Mouse (Mus musculus) stomach, postnatal 0 days (tissue): ENCODE measurements at regions not wholly inside any gene's neighbourhood (a gene's known extent, or its start where the extent isn't known, plus 50 kb on each side); places are given as distances from the start of the nearest gene placed in this dataset.
A peak's percentile ranks its signal among the peaks of the same experiment; 100 is the strongest.

ENCODE experiments used
- ATAC-seq: fragments of 200-750 bp; cut with Nextera tagmentation; 2 replicates; pipeline ENCODE4 v1.8.0; 2017; ENCODE audit not compliant: low FRiP score, low TSS enrichment
- DNase-seq: peaks from one replicate; pipeline ENCODE4 v3.0.0-alpha.2; 2016; ENCODE audit warnings: low spot score
- H3K27ac ChIP-seq: fragments of 300-500 bp; sonication (generic); replicated peaks from 2 replicates; pipeline ENCODE4 v1.5.1; 2014; ENCODE audit warnings: mild to moderate bottlenecking, control low read depth
- H3K27me3 ChIP-seq: fragments of 300-500 bp; sonication (generic); 2 replicates; pipeline ENCODE4 v1.6.1; 2014; ENCODE audit warnings: low read length; ENCODE audit not compliant: control insufficient read depth, insufficient read depth
- H3K36me3 ChIP-seq: fragments of 300-500 bp; sonication (generic); 2 replicates; pipeline ENCODE4 v1.6.1; 2014; ENCODE audit warnings: low read length, mixed read lengths; ENCODE audit not compliant: control insufficient read depth, insufficient read depth
- H3K4me1 ChIP-seq: fragments of 300-500 bp; sonication (generic); replicated peaks from 2 replicates; pipeline ENCODE4 v1.6.1; 2014; ENCODE audit warnings: antibody characterized with exemption; ENCODE audit not compliant: control insufficient read depth, insufficient read depth
- H3K4me2 ChIP-seq: fragments of 300-500 bp; sonication (generic); replicated peaks from 2 replicates; pipeline ENCODE4 v1.6.1; 2014; ENCODE audit warnings: low read depth, mild to moderate bottlenecking, control low read depth, moderate library complexity
- H3K4me3 ChIP-seq: fragments of 300-500 bp; sonication (generic); 2 replicates; pipeline ENCODE4 v1.5.1; 2014; ENCODE audit warnings: low read depth, low read length, control low read depth
- H3K9ac ChIP-seq: fragments of 300-500 bp; sonication (generic); 2 replicates; pipeline ENCODE4 v1.6.1; 2014; ENCODE audit warnings: mild to moderate bottlenecking, low read length, control low read depth, mixed read lengths
- H3K9me3 ChIP-seq: fragments of 300-500 bp; sonication (generic); 2 replicates; pipeline ENCODE4 v1.6.1; 2016; ENCODE audit warnings: low read length; ENCODE audit not compliant: control insufficient read depth
- CTCF ChIP-seq: IDR thresholded peaks from 2 replicates; pipeline ENCODE4 v1.5.1; 2016; ENCODE audit warnings: antibody characterized with exemption, low read depth, mild to moderate bottlenecking, moderate library complexity
- EP300 ChIP-seq: optimal IDR thresholded peaks from 2 replicates; pipeline ENCODE3; 2016; ENCODE audit warnings: antibody characterized with exemption
- WGBS: fragments of 180-500 bp; shearing (Covaris S2); extraction: QIAGEN DNeasy Blood & Tissue Kit; methylation state at CpG from one replicate; pipeline ENCODE4 v1.1.7; 2014; 5-methylcytosine and 5-hydroxymethylcytosine counted together

DNA sequence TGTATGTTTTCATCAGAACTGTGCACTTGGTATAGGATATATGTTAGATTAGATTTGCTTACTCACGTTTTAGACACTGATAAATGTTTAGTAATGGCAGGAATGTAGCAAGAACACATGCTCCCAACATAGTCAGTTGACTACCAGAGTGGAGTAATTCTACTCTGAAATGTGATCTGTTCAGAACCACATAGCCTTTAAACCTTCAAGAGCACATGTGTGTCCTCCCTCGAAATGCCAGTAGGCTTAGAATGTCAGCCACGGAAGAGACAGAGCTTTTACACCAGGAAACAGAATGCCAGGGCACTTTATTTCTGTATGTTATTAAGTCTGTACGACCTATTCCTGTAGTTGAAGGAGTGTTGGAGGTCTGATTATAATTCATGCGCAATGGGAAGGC is 51.3 kb upstream of the Cd28 start:
- Histone ChIP-seq H3K36me3 (no peaks in the 10 kb centered on the region), H3K27ac (no peak overlapping the region), H3K4me3 (no peak overlapping the region), H3K27me3 (no peaks in the 10 kb centered on the region), H3K9me3 (no peaks in the 10 kb centered on the region), H3K4me2 (no peak overlapping the region), H3K4me1 (peaks cover 3% of the 10 kb centered on the region; the same call in 1 of the 2 replicates), H3K9ac (no peak overlapping the region)
- 70% methylated on average over 5 of the region's 5 CpGs for WGBS
- DNase-seq = no peak
- ATAC-seq = no peak
- no peak for TF ChIP-seq EP300
- TF ChIP-seq CTCF = no peak

DNA sequence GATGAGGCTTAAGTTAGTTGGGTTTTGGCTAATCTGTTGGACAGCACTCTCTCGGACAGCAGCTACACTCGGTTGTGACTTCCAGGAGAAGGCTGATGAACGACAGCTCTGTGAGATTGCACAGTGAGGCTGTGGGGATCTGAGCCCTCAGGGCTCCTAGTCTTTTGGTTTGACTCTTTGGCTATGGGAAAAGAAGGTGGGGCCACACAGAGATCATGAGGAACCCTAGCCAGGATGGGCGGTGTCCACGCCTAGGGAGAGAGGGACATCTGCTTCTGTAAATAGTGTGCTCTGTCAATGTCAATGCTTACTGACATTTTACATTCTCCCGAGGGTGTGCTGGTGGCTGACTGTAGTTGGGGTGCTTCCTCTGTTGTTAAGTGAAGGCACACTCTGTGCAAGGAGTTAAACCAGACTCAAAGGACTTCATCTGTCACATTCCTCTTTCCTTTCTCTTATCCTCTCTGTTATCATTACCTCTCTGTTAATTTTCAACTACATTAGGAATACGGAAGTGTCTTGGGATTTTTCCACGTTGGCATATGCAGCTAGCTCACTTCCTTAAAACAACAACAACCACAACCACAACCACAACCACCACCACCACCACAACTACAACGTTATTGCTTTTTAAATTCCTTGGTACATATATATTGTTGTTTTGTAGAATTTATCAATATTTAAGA is 54.2 kb upstream of the Cd28 start:
- no peak overlapping the region for H3K4me2 ChIP-seq
- ATAC-seq = no peak
- H3K4me3 ChIP-seq = no peak overlapping the region
- no peak overlapping the region for H3K27ac ChIP-seq
- no peaks in the 10 kb centered on the region for H3K9me3 ChIP-seq
- TF ChIP-seq EP300 (no peak), CTCF (no peak)
- no peak overlapping the region for H3K9ac ChIP-seq
- WGBS = 31% methylated on average over 9 of the region's 9 CpGs
- H3K36me3 ChIP-seq = no peaks in the 10 kb centered on the region
- no peak for DNase-seq
- H3K4me1 ChIP-seq = peaks cover 3% of the 10 kb centered on the region; the same call in 1 of the 2 replicates
- no peaks in the 10 kb centered on the region for H3K27me3 ChIP-seq

DNA sequence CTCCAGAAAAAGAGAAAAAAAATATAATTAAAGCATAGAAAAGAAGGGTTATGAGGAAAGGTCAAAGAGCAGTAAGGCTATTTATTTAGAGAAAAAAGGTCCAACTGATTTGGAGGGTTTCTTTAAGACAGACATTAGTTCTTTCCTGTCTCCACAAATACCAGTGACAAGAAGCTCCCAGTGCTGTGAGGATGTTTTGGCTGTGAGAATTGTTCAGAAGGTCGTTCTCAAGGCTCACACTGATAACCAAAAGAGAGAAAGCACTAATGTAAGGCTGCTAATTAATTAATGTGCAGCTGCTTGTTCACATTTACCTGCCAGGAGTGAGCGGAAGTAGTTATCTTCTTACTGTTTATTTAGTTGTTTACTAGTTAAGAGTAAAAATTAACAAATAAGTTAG is 54.7 kb upstream of the Cd28 start:
- DNase-seq (no peak), ATAC-seq (no peak)
- Histone ChIP-seq H3K9me3 (no peaks in the 10 kb centered on the region), H3K4me2 (no peak overlapping the region), H3K36me3 (no peaks in the 10 kb centered on the region), H3K4me1 (peaks cover 3% of the 10 kb centered on the region; the same call in 1 of the 2 replicates), H3K27ac (no peak overlapping the region), H3K4me3 (no peak overlapping the region), H3K27me3 (no peaks in the 10 kb centered on the region), H3K9ac (no peak overlapping the region)
- 62% methylated on average over 2 of the region's 2 CpGs for WGBS
- TF ChIP-seq EP300 (no peak), CTCF (no peak)

DNA sequence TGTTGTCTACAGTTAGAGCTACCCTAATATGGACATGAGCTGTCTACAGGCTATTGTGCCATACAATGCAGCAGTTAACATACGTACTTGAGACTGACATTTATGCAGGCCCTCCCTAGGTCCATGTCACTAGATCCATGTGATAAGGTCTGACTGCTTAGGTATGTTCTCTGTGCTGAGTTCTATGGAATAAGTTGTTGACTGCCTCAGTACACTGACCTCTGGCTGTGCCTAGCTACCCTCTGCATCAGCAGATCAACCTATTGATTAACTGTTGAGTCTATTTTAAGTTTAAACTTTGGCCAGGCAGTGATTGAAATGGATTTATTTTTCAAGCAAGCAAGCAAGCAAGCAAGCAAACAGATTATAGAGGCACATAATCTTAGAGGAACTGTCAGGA is 57.0 kb upstream of the Cd28 start:
- Histone ChIP-seq H3K4me1 (peaks cover 3% of the 10 kb centered on the region; the same call in 1 of the 2 replicates), H3K4me3 (no peak overlapping the region), H3K9me3 (no peaks in the 10 kb centered on the region), H3K4me2 (no peak overlapping the region), H3K9ac (no peak overlapping the region), H3K36me3 (no peaks in the 10 kb centered on the region), H3K27me3 (no peaks in the 10 kb centered on the region), H3K27ac (no peak overlapping the region)
- TF ChIP-seq CTCF (no peak), EP300 (no peak)
- ATAC-seq (no peak), DNase-seq (no peak)
- WGBS = 89% methylated on average over 1 of the region's 1 CpGs

DNA sequence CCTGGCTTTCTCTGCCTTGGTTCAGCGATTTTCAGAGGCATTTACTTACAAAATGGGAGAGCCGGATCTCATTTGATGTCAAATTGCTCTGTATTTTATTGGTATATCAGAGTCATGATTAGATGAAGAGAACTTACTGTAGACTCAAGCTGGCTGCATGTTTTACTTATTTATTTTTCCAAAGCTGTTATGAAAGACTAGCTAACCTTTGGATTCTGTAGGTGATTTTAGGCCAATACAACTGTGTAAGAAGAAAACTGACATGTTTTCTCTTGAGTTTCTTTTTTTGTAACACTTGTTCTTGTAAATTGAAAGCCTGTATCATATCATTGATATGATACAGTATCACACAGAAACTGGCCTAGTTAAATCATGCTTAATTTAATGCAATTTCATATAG is 57.6 kb upstream of the Cd28 start:
- TF ChIP-seq EP300 = no peak
- TF ChIP-seq CTCF = no peak
- Histone ChIP-seq H3K9ac (no peak overlapping the region), H3K4me1 (peaks cover 3% of the 10 kb centered on the region; the same call in 1 of the 2 replicates), H3K36me3 (no peaks in the 10 kb centered on the region), H3K27ac (no peak overlapping the region), H3K4me2 (no peak overlapping the region), H3K27me3 (no peaks in the 10 kb centered on the region), H3K4me3 (no peak overlapping the region), H3K9me3 (no peaks in the 10 kb centered on the region)
- DNase-seq (no peak), ATAC-seq (no peak)
- WGBS = 66% methylated on average over 2 of the region's 2 CpGs

DNA sequence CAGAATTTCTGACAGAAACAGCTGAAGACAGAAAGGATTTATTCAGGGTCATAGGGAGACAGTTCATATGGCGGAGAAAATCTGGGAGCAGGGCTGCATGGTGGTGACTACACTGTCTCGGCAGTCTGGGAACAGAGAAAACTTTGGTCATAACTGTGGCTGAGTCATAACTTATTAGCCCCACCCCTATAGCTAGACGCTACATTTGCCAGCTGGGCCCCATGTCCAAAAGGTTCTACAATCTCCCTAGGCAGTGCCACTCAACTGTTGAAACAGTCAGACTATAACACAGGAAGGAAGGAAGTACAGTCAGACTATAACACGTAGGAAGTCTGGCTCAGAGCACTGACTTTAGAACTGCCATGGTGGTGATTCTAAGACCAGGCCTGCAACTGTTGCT is 58.2 kb upstream of the Cd28 start:
- WGBS = 60% methylated on average over 4 of the region's 4 CpGs
- no peak overlapping the region for H3K4me3 ChIP-seq
- H3K9me3 ChIP-seq = no peaks in the 10 kb centered on the region
- H3K4me1 ChIP-seq = peaks cover 3% of the 10 kb centered on the region; the same call in 1 of the 2 replicates
- H3K4me2 ChIP-seq = no peak overlapping the region
- no peak overlapping the region for H3K9ac ChIP-seq
- DNase-seq (no peak), ATAC-seq (peak; percentile 76)
- no peak for TF ChIP-seq CTCF
- no peak for TF ChIP-seq EP300
- H3K27me3 ChIP-seq = no peaks in the 10 kb centered on the region
- no peaks in the 10 kb centered on the region for H3K36me3 ChIP-seq
- H3K27ac ChIP-seq = no peak overlapping the region
